Mouse (Mus musculus): ENCODE measurements around the gene Olfr814.
"Not testable (repeated sequence)": the region's sequence is repeated elsewhere in the genome, so short reads cannot be mapped to it uniquely, and the experiment has no call there.

GRCm38 (mm10) chr10:129885496-129885895 is 5.8 kb upstream of the Olfr814 start:
- TF ChIP-seq CEBPB (IDR thresholded peaks at IDR 0.05; ENCODE audit: low read depth); CTCF (IDR thresholded peaks at IDR 0.05; ENCODE audit: control insufficient read depth, insufficient read depth, insufficient read length); MYOG (IDR thresholded peaks at IDR 0.05; ENCODE audit: control insufficient read depth, extremely low read depth, insufficient read length); USF1 (IDR thresholded peaks at IDR 0.05; ENCODE audit: low read depth); MAX (IDR thresholded peaks at IDR 0.05): not testable (repeated sequence)
